Mouse (Mus musculus) forelimb bud, embryonic 11.5 days (tissue): ENCODE results near the gene Ctsz.
A peak's percentile ranks its signal among the peaks of the same experiment; 100 is the strongest.

ENCODE experiments used
- DNase-seq: peaks from one replicate; pipeline ENCODE4 v3.0.0-alpha.2; 2012; ENCODE audit warnings: low read depth, low spot score

The Ctsz gene

GRCm38 (mm10) chr2:174441898-174442297 lies 3.1 kb upstream of the Ctsz start:
- no peak for DNase-seq

- DNase-seq = no peak
Observed at GRCm38 (mm10) chr2:174439961-174440360, 1.1 kb upstream of the Ctsz start.

GRCm38 (mm10) chr2:174439450-174439838 lies 605 bp upstream of the Ctsz start:
- DNase-seq = no peak

GRCm38 (mm10) chr2:174438181-174438580 lies 658 bp downstream of the Ctsz start:
- no peak for DNase-seq

GRCm38 (mm10) chr2:174437697-174437982 lies 1.2 kb downstream of the Ctsz start:
- no peak for DNase-seq

GRCm38 (mm10) chr2:174436916-174437696 lies 1.7 kb downstream of the Ctsz start:
- no peak for DNase-seq

- no peak for DNase-seq
Observed at GRCm38 (mm10) chr2:174436076-174436701, 2.6 kb downstream of the Ctsz start.

- no peak for DNase-seq
Observed at GRCm38 (mm10) chr2:174434943-174435342, 3.9 kb downstream of the Ctsz start.

GRCm38 (mm10) chr2:174428996-174429591 lies 9.7 kb downstream of the Ctsz start:
- no peak for DNase-seq

GRCm38 (mm10) chr2:174428076-174428835 lies 10.6 kb downstream of the Ctsz start:
- DNase-seq = no peak

GRCm38 (mm10) chr2:174426856-174427255 lies 12.0 kb downstream of the Ctsz start:
- DNase-seq = no peak

GRCm38 (mm10) chr2:174424301-174425085 lies 14.3 kb downstream of the Ctsz start:
- DNase-seq = no peak

- DNase-seq = no peak
Observed at GRCm38 (mm10) chr2:174421107-174421506, 17.7 kb downstream of the Ctsz start.

GRCm38 (mm10) chr2:174415731-174416310 lies 23.0 kb downstream of the Ctsz start, which contains the start of gene Nelfcd:
Nelfcd (plus strand) TSS chr2:174415804.
- peak; percentile 96 for DNase-seq

GRCm38 (mm10) chr2:174415001-174415730 lies 23.7 kb downstream of the Ctsz start:
- no peak for DNase-seq

- no peak for DNase-seq
Observed at GRCm38 (mm10) chr2:174413127-174413526, 25.7 kb downstream of the Ctsz start.

- no peak for DNase-seq
Observed at GRCm38 (mm10) chr2:174410222-174410621, 28.6 kb downstream of the Ctsz start.

GRCm38 (mm10) chr2:174400396-174400795 lies 38.4 kb downstream of the Ctsz start:
- DNase-seq = no peak

GRCm38 (mm10) chr2:174397881-174398280 lies 41.0 kb downstream of the Ctsz start:
- DNase-seq = no peak

GRCm38 (mm10) chr2:174397065-174397464 lies 41.8 kb downstream of the Ctsz start:
- no peak for DNase-seq
